Mouse (Mus musculus): ENCODE measurements around the gene Lrp1. TPM values are rescaled to one million over a fixed set of nuclear protein-coding genes. Genes with fewer than 3 reads are reported as not detected.

Gene Lrp1
- polyA plus RNA-seq, 1 experiment from 2014 or later = 23.2 TPM

DNA sequence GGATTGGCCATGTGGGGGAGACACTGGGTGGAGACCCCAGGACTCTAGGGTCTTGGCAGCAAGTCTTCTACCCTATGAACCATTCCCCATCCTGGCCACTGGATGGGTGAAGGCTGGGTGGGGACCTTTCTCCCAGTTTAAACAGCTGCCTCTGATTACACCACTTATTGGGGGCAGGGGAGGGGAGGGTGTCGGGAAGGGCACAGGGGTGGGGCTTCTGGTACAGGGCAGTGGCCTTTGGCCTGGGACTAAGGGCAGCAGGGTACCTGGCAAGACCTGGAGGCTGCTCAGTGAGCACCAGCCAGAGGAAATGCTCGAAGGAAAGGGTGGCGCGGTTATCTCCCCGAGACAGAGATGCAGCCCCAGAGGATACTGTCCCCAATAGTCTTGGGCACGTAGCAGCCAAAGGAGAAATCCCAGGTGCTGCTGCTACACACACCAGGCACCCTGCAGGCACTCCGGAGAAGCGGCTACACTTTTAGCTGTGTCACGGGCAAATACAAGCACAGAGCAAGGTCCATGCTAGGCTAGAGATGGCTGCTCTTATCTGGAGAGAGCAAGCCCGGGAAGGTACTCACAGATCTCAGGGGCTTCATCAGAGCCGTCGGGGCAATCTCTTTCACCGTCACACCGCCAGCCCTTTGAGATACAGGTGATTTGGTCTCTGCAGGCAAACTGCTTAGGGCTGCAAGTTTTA, 8.7 kb downstream of the Lrp1 start:
- WGBS (ENCODE audit: insufficient replicate concordance) = 38% methylated on average over 14 of the region's 14 CpGs
- H3K4me2 ChIP-seq = no peak overlapping the region
- H3K27ac ChIP-seq (replicated peaks) = peak overlapping the region; percentile 57
- H3K9ac ChIP-seq = no peak overlapping the region
- ATAC-seq (ENCODE audit: insufficient read depth) = peak; percentile 75
- no peak overlapping the region for H3K4me3 ChIP-seq (replicated peaks)
- 0 out of 2 replicates have a peak, but pooled peaks cover 11% of the 10 kb centered on the region for H3K36me3 ChIP-seq (replicated peaks)
- peaks cover 21% of the 10 kb centered on the region for H3K27me3 ChIP-seq
- peaks cover 54% of the 10 kb centered on the region for H3K4me1 ChIP-seq (replicated peaks)
- H3K9me3 ChIP-seq (replicated peaks) = no peaks in the 10 kb centered on the region

- H3K27ac ChIP-seq (replicated peaks) = no peak overlapping the region
- H3K9ac ChIP-seq = no peak overlapping the region
- peaks cover 42% of the 10 kb centered on the region for H3K4me1 ChIP-seq (replicated peaks)
- H3K4me3 ChIP-seq (replicated peaks) = no peak overlapping the region
- no peak overlapping the region for H3K4me2 ChIP-seq
- WGBS (ENCODE audit: insufficient replicate concordance) = 66% methylated on average over 9 of the region's 9 CpGs
- no peaks in the 10 kb centered on the region for H3K9me3 ChIP-seq (replicated peaks)
- peaks cover 4% of the 10 kb centered on the region; the same call in 1 of the 2 replicates for H3K27me3 ChIP-seq
- 0 out of 2 replicates have a peak, but pooled peaks cover 19% of the 10 kb centered on the region for H3K36me3 ChIP-seq (replicated peaks)
- no peak for ATAC-seq (ENCODE audit: insufficient read depth)
Measured at GRCm38 (mm10) chr10:127610066-127610415, 10.9 kb downstream of the Lrp1 start.

DNA sequence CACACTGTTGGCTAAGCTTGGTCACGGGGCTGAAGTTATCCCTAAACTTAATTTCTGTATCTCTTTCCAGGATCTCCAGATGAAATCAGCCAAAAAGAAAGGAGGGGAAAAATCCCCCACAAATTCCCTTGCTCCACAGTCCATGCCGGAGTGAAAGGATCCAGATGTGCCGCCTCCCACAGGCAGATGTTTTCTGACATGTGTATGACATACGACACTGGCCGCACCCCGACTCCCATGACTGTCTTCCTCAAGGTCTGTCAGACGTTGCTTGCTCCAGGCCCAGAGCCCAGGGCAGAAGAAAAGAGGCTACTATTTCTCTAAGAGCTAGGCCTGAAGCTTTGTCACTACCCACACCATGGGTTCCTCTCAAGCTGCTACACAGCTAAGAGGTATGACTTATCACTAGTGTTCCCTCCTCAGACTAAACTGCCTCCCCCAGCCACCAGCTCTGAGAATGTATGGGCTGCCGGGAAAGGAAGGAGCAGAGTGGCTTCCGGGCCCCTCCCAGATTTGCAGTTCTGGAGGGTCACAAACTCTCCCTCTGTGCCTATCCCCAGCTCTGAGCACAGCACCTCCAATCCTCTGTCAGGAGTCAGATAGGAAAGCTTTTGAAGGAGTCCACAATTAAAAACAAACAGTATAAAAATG, 11.4 kb downstream of the Lrp1 start:
- Histone ChIP-seq H3K27ac (replicated peaks) (no peak overlapping the region), H3K4me1 (replicated peaks) (peaks cover 42% of the 10 kb centered on the region), H3K9me3 (replicated peaks) (no peaks in the 10 kb centered on the region), H3K4me3 (replicated peaks) (no peak overlapping the region), H3K4me2 (no peak overlapping the region), H3K9ac (no peak overlapping the region), H3K27me3 (peaks cover 4% of the 10 kb centered on the region; the same call in 1 of the 2 replicates), H3K36me3 (replicated peaks) (0 out of 2 replicates have a peak, but pooled peaks cover 19% of the 10 kb centered on the region)
- ATAC-seq (ENCODE audit: insufficient read depth) = no peak
- 57% methylated on average over 9 of the region's 9 CpGs for WGBS (ENCODE audit: insufficient replicate concordance)

DNA sequence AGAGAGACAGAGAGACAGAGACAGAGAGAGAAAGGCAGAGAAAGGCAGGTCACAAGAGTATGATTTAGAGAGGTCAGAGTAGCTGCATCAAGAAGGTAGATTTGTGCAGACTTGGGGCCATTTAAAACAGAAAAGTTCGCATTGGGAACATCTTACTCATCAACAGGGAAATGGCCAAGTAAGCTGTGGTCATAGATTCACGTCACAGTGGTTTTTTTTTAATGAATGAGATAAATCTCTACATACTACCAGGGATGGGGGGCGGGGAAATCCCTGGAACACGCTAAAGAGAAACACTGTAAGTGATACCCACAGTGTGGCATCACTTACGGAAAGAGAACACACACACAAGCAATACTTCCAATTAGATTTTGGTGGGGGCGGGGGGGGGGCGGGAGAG, 13.9 kb downstream of the Lrp1 start:
- Histone ChIP-seq H3K4me1 (replicated peaks) (peaks cover 38% of the 10 kb centered on the region), H3K4me2 (no peak overlapping the region), H3K4me3 (replicated peaks) (no peak overlapping the region), H3K9me3 (replicated peaks) (no peaks in the 10 kb centered on the region), H3K36me3 (replicated peaks) (0 out of 2 replicates have a peak, but pooled peaks cover 19% of the 10 kb centered on the region), H3K9ac (no peak overlapping the region), H3K27me3 (peaks cover 13% of the 10 kb centered on the region; the same call in 1 of the 2 replicates), H3K27ac (replicated peaks) (no peak overlapping the region)
- WGBS (ENCODE audit: insufficient replicate concordance) = 58% methylated on average over 7 of the region's 7 CpGs
- no peak for ATAC-seq (ENCODE audit: insufficient read depth)

GRCm38 (mm10) chr10:127605756-127606155, 15.2 kb downstream of the Lrp1 start:
- 0 out of 2 replicates have a peak, but pooled peaks cover 20% of the 10 kb centered on the region for H3K36me3 ChIP-seq (replicated peaks)
- H3K4me1 ChIP-seq (replicated peaks) = peaks cover 34% of the 10 kb centered on the region
- WGBS (ENCODE audit: insufficient replicate concordance) = 74% methylated on average over 9 of the region's 9 CpGs

GRCm38 (mm10) chr10:127605251-127605547, 15.7 kb downstream of the Lrp1 start:
- Histone ChIP-seq H3K4me1 (replicated peaks) (peaks cover 40% of the 10 kb centered on the region), H3K27me3 (peaks cover 13% of the 10 kb centered on the region; the same call in 1 of the 2 replicates), H3K4me2 (no peak overlapping the region), H3K4me3 (replicated peaks) (no peak overlapping the region), H3K9me3 (replicated peaks) (no peaks in the 10 kb centered on the region), H3K36me3 (replicated peaks) (0 out of 2 replicates have a peak, but pooled peaks cover 15% of the 10 kb centered on the region), H3K9ac (no peak overlapping the region), H3K27ac (replicated peaks) (0 out of 2 replicates have a peak overlapping the region, but pooled peaks have one; percentile 70)
- 51% methylated on average over 8 of the region's 8 CpGs for WGBS (ENCODE audit: insufficient replicate concordance)
- ATAC-seq (ENCODE audit: insufficient read depth) = no peak

More at GRCm38 (mm10) chr10:127605756-127606155, 15.2 kb downstream of the Lrp1 start:
- no peak overlapping the region for H3K4me2 ChIP-seq
- no peak overlapping the region for H3K27ac ChIP-seq (replicated peaks)
- H3K9ac ChIP-seq = no peak overlapping the region
- H3K27me3 ChIP-seq = peaks cover 13% of the 10 kb centered on the region; the same call in 1 of the 2 replicates
- no peak overlapping the region for H3K4me3 ChIP-seq (replicated peaks)
- H3K9me3 ChIP-seq (replicated peaks) = no peaks in the 10 kb centered on the region
- no peak for ATAC-seq (ENCODE audit: insufficient read depth)

GRCm38 (mm10) chr10:127604465-127605250, 16.3 kb downstream of the Lrp1 start:
- 4% methylated on average over 15 of the region's 15 CpGs for WGBS (ENCODE audit: insufficient replicate concordance)
- 0 out of 2 replicates have a peak, but pooled peaks cover 15% of the 10 kb centered on the region for H3K36me3 ChIP-seq (replicated peaks)
- no peaks in the 10 kb centered on the region for H3K9me3 ChIP-seq (replicated peaks)
- H3K4me3 ChIP-seq (replicated peaks) = no peak overlapping the region
- peak; percentile 53 for ATAC-seq (ENCODE audit: insufficient read depth)
- 0 out of 2 replicates have a peak overlapping the region, but pooled peaks have one; percentile 20 for H3K4me2 ChIP-seq
- no peak overlapping the region for H3K9ac ChIP-seq
- peaks cover 13% of the 10 kb centered on the region; the same call in 1 of the 2 replicates for H3K27me3 ChIP-seq
- peak overlapping the region; percentile 70 for H3K27ac ChIP-seq (replicated peaks)
- peaks cover 45% of the 10 kb centered on the region for H3K4me1 ChIP-seq (replicated peaks)

DNA sequence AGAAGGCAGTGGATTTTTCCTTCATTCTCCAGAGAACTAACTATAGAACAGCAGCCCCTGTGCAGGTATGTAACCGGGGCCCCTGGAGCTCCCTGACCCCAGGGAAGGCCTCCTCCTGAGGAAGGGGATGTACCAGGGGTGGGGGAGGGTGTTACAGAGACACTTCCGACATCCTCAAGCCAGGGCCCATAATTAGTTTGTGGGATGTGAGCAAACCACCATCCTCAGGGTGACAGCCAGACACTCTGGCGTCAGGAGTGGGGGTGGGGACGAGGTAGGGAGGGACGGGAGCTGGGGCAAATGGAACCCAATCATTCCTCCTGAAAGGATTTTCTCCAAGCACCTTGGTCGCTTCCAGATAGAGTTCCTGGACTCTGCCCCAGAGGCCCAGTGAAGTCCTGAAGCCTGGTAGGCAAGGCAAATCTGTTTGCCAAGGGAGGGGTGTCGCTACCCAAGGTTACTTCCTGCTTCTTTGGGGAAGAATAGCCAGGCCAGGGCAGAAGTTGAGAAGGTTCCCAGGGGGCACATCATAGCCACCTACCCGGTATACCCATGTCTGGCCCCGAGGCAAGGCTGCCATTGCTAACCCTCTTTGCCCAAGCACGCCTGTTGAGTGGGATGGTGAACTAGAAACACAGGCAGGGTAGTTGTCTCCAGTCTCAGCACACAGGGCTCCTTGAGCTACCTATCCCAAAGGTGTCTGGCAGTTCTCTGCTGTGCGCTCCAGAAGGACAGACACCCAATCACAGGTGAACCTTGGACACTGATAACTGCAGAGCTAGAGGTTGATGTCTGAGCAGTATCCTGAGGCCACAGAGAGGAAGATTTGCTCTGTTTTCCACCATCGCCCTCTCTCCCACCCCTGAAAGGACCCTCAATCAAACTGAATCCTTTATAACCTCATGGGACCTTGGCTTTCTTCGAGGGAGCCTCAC, 17.2 kb downstream of the Lrp1 start:
- peaks cover 13% of the 10 kb centered on the region; the same call in 1 of the 2 replicates for H3K27me3 ChIP-seq
- 0 out of 2 replicates have a peak, but pooled peaks cover 15% of the 10 kb centered on the region for H3K36me3 ChIP-seq (replicated peaks)
- peak overlapping the region; percentile 2; the same call in 1 of the 2 replicates for H3K4me3 ChIP-seq (replicated peaks)
- no peaks in the 10 kb centered on the region for H3K9me3 ChIP-seq (replicated peaks)
- H3K9ac ChIP-seq = no peak overlapping the region
- H3K27ac ChIP-seq (replicated peaks) = peak overlapping the region; percentile 70
- 18% methylated on average over 13 of the region's 13 CpGs for WGBS (ENCODE audit: insufficient replicate concordance)
- H3K4me1 ChIP-seq (replicated peaks) = peaks cover 54% of the 10 kb centered on the region
- no peak for ATAC-seq (ENCODE audit: insufficient read depth)
- H3K4me2 ChIP-seq = peak overlapping the region; percentile 20

DNA sequence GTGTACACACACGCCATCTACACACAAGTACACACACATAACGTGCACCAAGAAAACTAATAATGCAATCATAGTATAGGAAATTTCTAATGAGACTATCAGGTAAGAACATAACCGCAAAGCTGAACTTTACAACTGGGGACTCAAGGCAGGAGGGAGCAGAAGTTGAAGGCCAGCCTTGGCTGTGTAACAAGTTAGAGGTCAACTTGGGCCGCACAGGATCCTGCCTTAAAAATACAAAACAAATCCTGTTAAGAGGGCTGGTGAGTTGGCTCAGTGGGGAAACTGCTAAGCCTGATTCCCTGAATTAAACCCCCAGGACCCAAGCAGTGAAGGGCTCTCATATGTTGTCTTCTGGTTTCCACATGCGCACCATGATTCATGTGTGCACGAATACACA, 18.8 kb downstream of the Lrp1 start:
- Histone ChIP-seq H3K27me3 (peaks cover 13% of the 10 kb centered on the region; the same call in 1 of the 2 replicates), H3K4me2 (no peak overlapping the region), H3K27ac (replicated peaks) (no peak overlapping the region), H3K9me3 (replicated peaks) (no peaks in the 10 kb centered on the region), H3K4me3 (replicated peaks) (no peak overlapping the region), H3K36me3 (replicated peaks) (0 out of 2 replicates have a peak, but pooled peaks cover 15% of the 10 kb centered on the region), H3K9ac (no peak overlapping the region), H3K4me1 (replicated peaks) (peaks cover 67% of the 10 kb centered on the region)
- ATAC-seq (ENCODE audit: insufficient read depth) = no peak
- 78% methylated on average over 6 of the region's 6 CpGs for WGBS (ENCODE audit: insufficient replicate concordance)

All from liver, embryonic 15.5 days (tissue).